Mouse (Mus musculus): Measurements from ENCODE around the gene Wfdc8. TPM values are rescaled to one million over a fixed set of nuclear protein-coding genes. Genes with fewer than 3 reads are reported as not detected.

Gene Wfdc8
- polyA plus RNA-seq (2017; shearing (Covaris generic)), result not detected

DNA sequence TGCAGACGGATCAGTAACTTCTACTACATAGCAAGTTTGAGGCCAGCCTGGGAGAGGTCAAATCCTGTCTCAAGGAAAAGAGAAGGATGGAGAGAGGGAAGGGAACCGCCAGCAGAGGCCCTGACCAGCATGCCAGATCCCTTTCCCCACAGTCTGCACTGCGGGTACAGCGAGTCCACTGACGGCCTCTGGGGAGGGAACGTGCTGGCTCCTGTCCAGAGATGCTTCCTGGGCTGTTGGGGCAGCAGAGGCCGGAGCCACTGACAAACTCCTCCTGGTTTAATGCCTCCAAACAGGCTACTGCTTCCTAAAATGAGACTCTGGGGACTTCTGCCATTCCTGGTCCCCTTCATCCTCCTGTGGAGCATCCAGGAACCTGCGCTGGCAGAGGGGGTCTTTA, at the start of gene Wfdc8, which contains the start of gene Wfdc6b:
Wfdc8 (minus strand) TSS at position 156 of the 400 bp plus-strand sequence.
Wfdc6b (plus strand) TSS at position 52 of the 400 bp plus-strand sequence.

GRCm38 (mm10) chr2:164656483-164656882, 43.1 kb upstream of the Wfdc8 start, which contains the start of gene Wfdc9:
Gene Wfdc9, minus strand, starts transcription at chr2:164656583.

GRCm38 (mm10) chr2:164655858-164656257, 42.4 kb upstream of the Wfdc8 start, which contains the start of gene Wfdc10:
Gene Wfdc10, plus strand, starts transcription at chr2:164656046.

GRCm38 (mm10) chr2:164638696-164639095, 25.3 kb upstream of the Wfdc8 start, which contains the start of gene Wfdc16:
Gene Wfdc16, minus strand, starts transcription at chr2:164638796.

GRCm38 (mm10) chr2:164593494-164593893, 19.9 kb downstream of the Wfdc8 start, which contains the start of gene Eppin:
Gene Eppin, minus strand, starts transcription at chr2:164593594.

DNA sequence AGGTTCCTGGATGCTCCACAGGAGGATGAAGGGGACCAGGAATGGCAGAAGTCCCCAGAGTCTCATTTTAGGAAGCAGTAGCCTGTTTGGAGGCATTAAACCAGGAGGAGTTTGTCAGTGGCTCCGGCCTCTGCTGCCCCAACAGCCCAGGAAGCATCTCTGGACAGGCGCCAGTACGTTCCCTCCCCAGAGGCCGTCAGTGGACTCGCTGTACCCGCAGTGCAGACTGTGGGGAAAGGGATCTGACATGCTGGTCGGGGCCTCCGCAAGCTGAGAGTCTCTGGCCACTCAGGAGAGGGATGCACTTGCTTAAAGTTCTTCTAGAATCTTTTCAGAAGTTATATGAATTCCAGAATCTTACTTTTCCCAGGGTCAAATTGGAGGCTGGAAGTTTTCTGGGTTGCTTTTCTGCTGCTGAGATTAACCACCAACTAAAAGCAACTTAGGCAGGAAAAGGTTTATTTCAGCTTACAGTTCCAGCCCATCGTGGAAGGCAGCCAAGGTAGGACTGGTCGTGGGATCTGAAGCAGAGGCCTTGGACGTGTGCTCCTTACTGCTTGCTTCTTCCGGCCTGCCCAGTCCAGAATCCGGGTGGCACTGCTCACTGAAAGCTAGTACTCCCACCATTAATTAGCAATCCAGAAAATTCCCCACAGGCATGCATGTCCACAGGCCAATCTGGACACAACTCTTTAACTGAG, 28.3 kb downstream of the Wfdc8 start, which contains the start of gene Wfdc6a:
Wfdc6a (minus strand) TSS at position 423 of the 701 bp plus-strand sequence.

DNA sequence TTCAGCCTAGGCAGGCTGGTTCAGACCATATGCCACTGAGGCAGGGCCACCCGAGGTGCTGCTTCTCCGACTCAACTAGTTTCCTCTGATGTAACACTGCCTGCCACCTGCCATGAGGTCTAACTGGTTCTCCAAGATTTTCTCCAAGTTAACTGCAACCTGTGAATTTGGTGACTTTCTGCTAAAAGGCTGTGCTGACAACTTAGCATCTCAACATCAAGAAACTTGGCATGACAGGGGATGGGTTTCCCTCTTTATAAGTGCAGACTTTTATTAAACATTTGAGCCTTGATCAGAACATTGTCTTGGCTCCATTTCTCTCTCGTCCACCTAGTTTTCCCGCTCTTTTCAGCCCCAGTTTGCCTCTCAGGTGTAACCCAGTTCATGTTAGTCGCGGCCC, 40.1 kb downstream of the Wfdc8 start, which contains the start of gene Spint3:
Spint3 (minus strand) TSS at position 101 of the 400 bp plus-strand sequence.

GRCm38 (mm10) chr2:164562391-164563188, 50.8 kb downstream of the Wfdc8 start, which contains the start of gene Wfdc2:
Gene Wfdc2, plus strand, starts transcription at chr2:164562413.

Other genes starting within 250 kb of the Wfdc8 start
- gene Slpi, start 224.5 kb downstream of the Wfdc8 start, polyA plus RNA-seq (2017; shearing (Covaris generic)), result 5.8 TPM
- not detected for gene Rbpjl, start 210.5 kb downstream of the Wfdc8 start, polyA plus RNA-seq (2017; shearing (Covaris generic))
- gene Matn4, start 208.5 kb downstream of the Wfdc8 start, polyA plus RNA-seq (2017; shearing (Covaris generic)), result not detected
- gene Sdc4, start 169.7 kb downstream of the Wfdc8 start, polyA plus RNA-seq (2017; shearing (Covaris generic)), result 25.2 TPM
- gene Sys1, start 156.7 kb downstream of the Wfdc8 start, polyA plus RNA-seq (2017; shearing (Covaris generic)), result 18.6 TPM
- not detected for gene Gm20458, start 152.7 kb downstream of the Wfdc8 start, polyA plus RNA-seq (2017; shearing (Covaris generic))
- not detected for gene Trp53tg5, start 139.9 kb downstream of the Wfdc8 start, polyA plus RNA-seq (2017; shearing (Covaris generic))
- 4.5 TPM for gene Dbndd2, start 127.5 kb downstream of the Wfdc8 start, polyA plus RNA-seq (2017; shearing (Covaris generic))
- gene Pigt, start 116.1 kb downstream of the Wfdc8 start, polyA plus RNA-seq (2017; shearing (Covaris generic)), result 38.2 TPM
- 2.6 TPM for gene Wfdc2, start 51.2 kb downstream of the Wfdc8 start, polyA plus RNA-seq (2017; shearing (Covaris generic))
- gene Spint3, start 40.2 kb downstream of the Wfdc8 start, polyA plus RNA-seq (2017; shearing (Covaris generic)), result not detected
- not detected for gene Wfdc6a, start 28.2 kb downstream of the Wfdc8 start, polyA plus RNA-seq (2017; shearing (Covaris generic))
- gene Eppin, start 20.0 kb downstream of the Wfdc8 start, polyA plus RNA-seq (2017; shearing (Covaris generic)), result not detected
- not detected for gene Wfdc6b, start 104 bp downstream of the Wfdc8 start, polyA plus RNA-seq (2017; shearing (Covaris generic))
- not detected for gene Wfdc16, start 25.2 kb upstream of the Wfdc8 start, polyA plus RNA-seq (2017; shearing (Covaris generic))
- gene Wfdc10, start 42.4 kb upstream of the Wfdc8 start, polyA plus RNA-seq (2017; shearing (Covaris generic)), result not detected
- gene Wfdc9, start 43.0 kb upstream of the Wfdc8 start, polyA plus RNA-seq (2017; shearing (Covaris generic)), result not detected
- gene Wfdc11, start 60.5 kb upstream of the Wfdc8 start, polyA plus RNA-seq (2017; shearing (Covaris generic)), result not detected
- gene Wfdc13, start 71.5 kb upstream of the Wfdc8 start, polyA plus RNA-seq (2017; shearing (Covaris generic)), result not detected
- gene Spint4, start 84.9 kb upstream of the Wfdc8 start, polyA plus RNA-seq (2017; shearing (Covaris generic)), result not detected
- not detected for gene Spint5, start 101.7 kb upstream of the Wfdc8 start, polyA plus RNA-seq (2017; shearing (Covaris generic))
- not detected for gene Wfdc3, start 132.3 kb upstream of the Wfdc8 start, polyA plus RNA-seq (2017; shearing (Covaris generic))
- 10.4 TPM for gene Dnttip1, start 132.4 kb upstream of the Wfdc8 start, polyA plus RNA-seq (2017; shearing (Covaris generic))
- 8.4 TPM for gene Ube2c, start 156.3 kb upstream of the Wfdc8 start, polyA plus RNA-seq (2017; shearing (Covaris generic))
- not detected for gene Tnnc2, start 166.3 kb upstream of the Wfdc8 start, polyA plus RNA-seq (2017; shearing (Covaris generic))
- gene Snx21, start 172.2 kb upstream of the Wfdc8 start, polyA plus RNA-seq (2017; shearing (Covaris generic)), result 6.5 TPM
- 43.9 TPM for gene Acot8, start 191.3 kb upstream of the Wfdc8 start, polyA plus RNA-seq (2017; shearing (Covaris generic))
- 9.8 TPM for gene Zswim3, start 191.5 kb upstream of the Wfdc8 start, polyA plus RNA-seq (2017; shearing (Covaris generic))
- gene Zswim1, start 209.1 kb upstream of the Wfdc8 start, polyA plus RNA-seq (2017; shearing (Covaris generic)), result 27.5 TPM
- 0.72 TPM for gene Spata25, start 214.9 kb upstream of the Wfdc8 start, polyA plus RNA-seq (2017; shearing (Covaris generic))
- gene Ctsa, start 219.2 kb upstream of the Wfdc8 start, polyA plus RNA-seq (2017; shearing (Covaris generic)), result 218 TPM
- 2.6 TPM for gene Neurl2, start 219.8 kb upstream of the Wfdc8 start, polyA plus RNA-seq (2017; shearing (Covaris generic))
- 0.98 TPM for gene Pltp, start 244.1 kb upstream of the Wfdc8 start, polyA plus RNA-seq (2017; shearing (Covaris generic))

Data from CD4-positive, CD25-positive, alpha-beta regulatory T cell, adult 9 weeks (primary cell).